Mouse (Mus musculus) heart, postnatal 36 days (tissue): Measurements from ENCODE around the gene Mpp4. TPM values are rescaled to one million over a fixed set of nuclear protein-coding genes. Genes with fewer than 3 reads are reported as not detected.

Experiments used
- DNase-seq, 2 experiments: peaks; one replicate each; pipeline ENCODE4 v3.0.0; 2021 to 2022
- intact Hi-C: fragments of 180-260 bp; cut with DNase I; formaldehyde crosslinking; loops from one replicate; pipeline ENCODE4 v1.15.1; 2025
- total RNA-seq, 2 experiments: library from RNA; stranded (reverse); gene quantifications; 2 replicates each; pipeline ENCODE4 v1.2.3; 2021

Gene Mpp4
- under 1 TPM in 1 of 2 experiments, not detected in 1; 0.08 TPM for total RNA-seq

- intact Hi-C loops = no loop called here
Measured at GRCm38 (mm10) chr1:59163030-59163461, at the start of gene Mpp4. Gene Mpp4, minus strand, starts transcription at chr1:59163389.

GRCm38 (mm10) chr1:59212951-59213350 lies 49.8 kb upstream of the Mpp4 start:
- intact Hi-C loops = no loop called here

More at GRCm38 (mm10) chr1:59163030-59163461, at the start of gene Mpp4:
- no peak for DNase-seq

GRCm38 (mm10) chr1:59212076-59212779 lies 49.0 kb upstream of the Mpp4 start:
- no peak for DNase-seq
- intact Hi-C loops = no loop called here

More at GRCm38 (mm10) chr1:59212951-59213350, 49.8 kb upstream of the Mpp4 start:
- DNase-seq = no peak

GRCm38 (mm10) chr1:59211651-59212050 lies 48.5 kb upstream of the Mpp4 start:
- intact Hi-C loops = no loop called here
- DNase-seq = no peak

- intact Hi-C loops = no loop called here
- no peak for DNase-seq
Measured at GRCm38 (mm10) chr1:59208331-59208730, 45.1 kb upstream of the Mpp4 start.

GRCm38 (mm10) chr1:59204489-59204888 lies 41.3 kb upstream of the Mpp4 start:
- DNase-seq = no peak
- intact Hi-C loops = no loop called here

- intact Hi-C loops = no loop called here
- no peak for DNase-seq
Measured at GRCm38 (mm10) chr1:59202367-59202766, 39.2 kb upstream of the Mpp4 start.

GRCm38 (mm10) chr1:59201561-59201960 lies 38.4 kb upstream of the Mpp4 start:
- DNase-seq = no peak
- intact Hi-C loops = no loop called here

- intact Hi-C loops = no loop called here
- no peak for DNase-seq
Measured at GRCm38 (mm10) chr1:59200960-59201359, 37.8 kb upstream of the Mpp4 start.

GRCm38 (mm10) chr1:59194979-59195378 lies 31.8 kb upstream of the Mpp4 start:
- no peak for DNase-seq
- intact Hi-C loops = no loop called here

GRCm38 (mm10) chr1:59187786-59188185 lies 24.6 kb upstream of the Mpp4 start:
- intact Hi-C loops = no loop called here
- no peak for DNase-seq

GRCm38 (mm10) chr1:59186317-59186716 lies 23.1 kb upstream of the Mpp4 start:
- DNase-seq = no peak
- intact Hi-C loops = no loop called here

- no peak for DNase-seq
- intact Hi-C loops = no loop called here
Measured at GRCm38 (mm10) chr1:59185410-59185809, 22.2 kb upstream of the Mpp4 start.

- DNase-seq = no peak
- intact Hi-C loops = no loop called here
Measured at GRCm38 (mm10) chr1:59183045-59183444, 19.9 kb upstream of the Mpp4 start.

GRCm38 (mm10) chr1:59182373-59182772 lies 19.2 kb upstream of the Mpp4 start:
- DNase-seq = no peak
- intact Hi-C loops = no loop called here

- intact Hi-C loops = no loop called here
Measured at GRCm38 (mm10) chr1:59180003-59180402, 16.8 kb upstream of the Mpp4 start.

GRCm38 (mm10) chr1:59178401-59178800 lies 15.2 kb upstream of the Mpp4 start:
- intact Hi-C loops = no loop called here
- DNase-seq = no peak

More at GRCm38 (mm10) chr1:59180003-59180402, 16.8 kb upstream of the Mpp4 start:
- DNase-seq = no peak

- DNase-seq = no peak
- intact Hi-C loops = no loop called here
Measured at GRCm38 (mm10) chr1:59174514-59175373, 11.6 kb upstream of the Mpp4 start.

- DNase-seq = no peak
- intact Hi-C loops = no loop called here
Measured at GRCm38 (mm10) chr1:59173023-59173422, 9.8 kb upstream of the Mpp4 start.

- intact Hi-C loops = no loop called here
- DNase-seq = no peak
Measured at GRCm38 (mm10) chr1:59171875-59172274, 8.7 kb upstream of the Mpp4 start.

- intact Hi-C loops = no loop called here
- DNase-seq = no peak
Measured at GRCm38 (mm10) chr1:59170290-59170689, 7.1 kb upstream of the Mpp4 start.

GRCm38 (mm10) chr1:59169586-59169985 lies 6.4 kb upstream of the Mpp4 start:
- no peak for DNase-seq
- intact Hi-C loops = no loop called here
